Mouse (Mus musculus) NIH3T3 (cell line): ENCODE data around the gene Gpr37.
A peak's percentile ranks its signal among the peaks of the same experiment; 100 is the strongest.

Source experiments
- DNase-seq: peaks from one replicate; pipeline ENCODE4 v3.0.0-alpha.2; 2012; ENCODE audit warnings: low read depth

Gpr37 gene

DNA sequence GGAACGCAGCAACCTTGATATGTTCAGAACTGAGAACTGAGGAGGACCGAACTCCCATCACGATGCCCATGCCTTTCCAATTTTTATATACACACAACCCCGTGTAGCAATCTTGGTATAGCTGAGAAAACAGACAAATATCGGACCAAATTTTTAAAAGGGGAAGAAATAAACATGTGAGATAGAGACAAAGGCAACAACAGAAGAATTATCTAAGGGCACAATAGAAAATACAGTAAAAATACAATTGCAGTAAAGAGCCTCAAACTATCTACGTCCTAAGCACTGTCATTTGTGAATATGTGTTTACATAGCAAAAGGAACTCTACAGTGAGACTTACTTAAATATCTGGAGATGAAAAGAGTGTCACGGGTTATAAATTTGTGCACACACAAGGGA lies at the start of gene Gpr37:
Gpr37 (minus strand) TSS at position 101 of the 400 bp plus-strand sequence.
- no peak for DNase-seq

DNA sequence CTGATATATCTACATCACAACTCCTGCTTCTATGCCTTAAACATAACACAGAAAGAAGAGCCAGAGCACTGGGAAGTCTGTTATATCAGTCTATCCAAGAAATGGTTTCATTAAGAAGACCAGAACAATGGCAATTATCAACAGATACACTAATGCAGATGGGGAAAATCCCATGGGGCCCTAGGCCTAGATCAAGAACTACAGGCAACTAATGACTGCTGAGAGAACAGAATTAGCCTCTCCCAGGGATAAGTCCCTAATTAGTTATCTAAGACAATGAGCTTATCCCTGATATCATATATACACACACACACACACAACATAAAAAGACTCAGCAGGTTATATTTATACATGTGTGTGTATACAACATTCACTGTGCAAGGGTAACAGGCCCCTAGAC lies 46.0 kb upstream of the Gpr37 start:
- no peak for DNase-seq

- DNase-seq, result no peak
These were observed 36.0 kb upstream of the Gpr37 start for GRCm38 (mm10) chr6:25726560-25726959.

DNA sequence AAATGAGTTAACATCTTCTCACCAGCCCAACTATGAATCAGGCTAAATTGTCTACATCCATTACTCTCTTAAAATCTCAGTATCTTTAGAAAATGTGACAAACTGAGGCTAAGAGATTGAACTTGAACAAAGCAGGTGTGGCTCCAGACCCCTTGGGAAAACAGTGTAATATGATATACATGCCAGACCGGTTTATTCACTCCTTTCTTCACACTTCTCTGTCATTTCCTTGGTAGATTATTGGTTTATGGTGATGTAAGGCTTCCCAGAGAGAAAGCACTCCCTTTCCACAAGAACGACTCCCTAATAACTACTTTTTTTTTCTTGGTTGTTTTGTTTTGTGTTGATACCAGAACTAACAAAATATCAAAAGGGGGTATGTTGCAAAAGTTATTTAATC lies 20.1 kb upstream of the Gpr37 start:
- DNase-seq, result no peak

GRCm38 (mm10) chr6:25709250-25709895 lies 18.8 kb upstream of the Gpr37 start:
- peak; percentile 52 for DNase-seq

- no peak for DNase-seq
These were observed 9.4 kb upstream of the Gpr37 start for GRCm38 (mm10) chr6:25699956-25700355.

GRCm38 (mm10) chr6:25690284-25690605 lies 284 bp downstream of the Gpr37 start:
- DNase-seq, result peak; percentile 13

DNA sequence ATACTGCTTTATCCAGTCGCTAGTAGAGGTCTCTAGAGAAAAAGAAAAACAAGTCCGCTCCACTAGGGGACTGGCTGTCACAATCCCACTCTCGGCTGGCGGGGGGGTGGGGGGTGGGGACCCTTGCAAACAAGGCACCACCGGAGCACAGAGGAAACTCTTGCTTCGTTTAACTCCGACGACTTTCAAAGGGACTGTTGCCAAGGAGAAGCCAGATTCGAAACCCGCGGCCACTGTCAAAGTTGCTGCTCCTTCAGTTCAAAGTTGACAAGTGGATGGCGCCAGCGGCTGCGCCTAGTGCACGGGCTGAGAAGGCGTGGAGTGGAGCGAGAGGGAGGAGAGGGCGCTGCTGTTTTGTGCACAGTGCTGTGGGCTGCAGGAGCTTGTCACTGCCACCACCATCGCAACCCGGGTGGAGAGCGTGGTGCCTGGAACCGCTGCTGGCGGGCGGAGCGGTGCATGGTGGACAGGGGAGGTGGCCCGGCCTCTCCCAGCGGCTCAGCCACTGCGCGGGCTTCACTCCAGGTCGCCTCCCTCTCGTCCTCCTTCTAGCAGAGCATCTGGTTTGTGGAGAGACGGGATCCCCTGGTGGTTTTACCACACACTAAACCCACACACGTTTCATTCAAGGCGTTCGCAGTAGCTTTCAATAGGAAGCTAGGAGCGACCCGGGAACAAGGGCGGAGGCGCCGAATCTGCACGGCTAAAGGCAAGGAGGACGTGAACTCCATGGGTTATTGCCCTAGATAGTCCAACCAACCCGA lies 827 bp downstream of the Gpr37 start:
- DNase-seq, result no peak

- DNase-seq, result no peak
These were observed 1.5 kb downstream of the Gpr37 start for GRCm38 (mm10) chr6:25688927-25689519.

DNA sequence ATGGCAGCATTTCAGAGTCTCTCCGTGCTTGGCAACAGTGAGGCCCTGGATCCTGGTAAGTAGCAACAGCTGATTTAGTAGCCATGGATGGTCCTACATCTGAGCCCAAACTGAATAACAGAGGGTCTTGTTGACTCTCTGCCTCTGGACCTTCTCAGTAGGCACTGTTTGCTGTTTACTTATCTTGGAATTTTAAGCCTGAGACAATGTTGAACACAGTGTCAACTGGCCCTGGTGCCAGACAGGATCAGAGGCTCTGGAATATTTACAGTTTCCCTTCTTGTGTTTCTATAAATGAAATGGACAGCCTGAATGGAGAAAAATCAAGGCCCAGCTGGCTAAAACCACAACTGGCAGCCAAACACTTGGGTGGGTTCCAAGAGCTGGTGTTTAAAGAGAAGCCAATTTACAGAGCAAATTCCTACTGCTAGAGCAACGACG lies 3.7 kb downstream of the Gpr37 start:
- DNase-seq, result peak; percentile 11

- DNase-seq, result peak; percentile 3
These were observed 6.1 kb downstream of the Gpr37 start for GRCm38 (mm10) chr6:25684391-25684790.

- no peak for DNase-seq
These were observed 15.4 kb downstream of the Gpr37 start for GRCm38 (mm10) chr6:25675111-25675510.

DNA sequence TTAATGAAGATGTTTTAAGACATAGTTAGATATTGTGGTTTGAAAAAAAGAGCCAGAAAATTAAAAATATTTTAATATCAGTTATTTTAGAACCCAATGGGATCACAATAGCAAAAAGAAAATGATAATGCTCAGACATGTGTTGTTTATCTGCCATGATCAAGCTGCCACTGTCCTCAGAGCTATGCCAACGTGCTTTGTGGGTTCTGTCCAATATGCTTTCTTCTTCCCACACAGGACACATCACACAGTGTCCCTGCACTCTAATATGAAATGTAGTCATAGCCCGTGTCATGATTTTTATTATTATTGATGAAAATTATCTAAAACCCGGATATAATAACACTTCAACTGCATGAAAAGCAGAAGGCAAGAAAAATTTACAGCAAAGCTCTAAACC lies 16.7 kb downstream of the Gpr37 start:
- no peak for DNase-seq

DNA sequence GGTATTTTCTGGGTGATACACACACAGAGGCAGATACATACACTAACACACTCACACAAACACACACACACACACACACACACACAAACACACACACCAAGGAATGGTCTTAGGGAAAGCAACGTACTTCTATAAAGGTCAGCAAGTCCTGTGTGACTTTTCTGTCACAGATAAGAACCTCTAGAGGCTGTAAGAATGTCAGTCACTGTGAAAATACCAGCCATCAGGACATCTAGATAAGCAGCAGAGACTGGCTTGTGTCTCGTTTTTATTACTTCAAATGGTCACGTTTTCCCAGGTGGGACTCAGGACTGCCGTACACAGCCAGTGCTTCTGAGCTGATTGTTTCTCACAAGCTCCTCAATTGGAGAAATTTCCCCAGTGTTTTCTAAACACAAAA lies 20.4 kb downstream of the Gpr37 start:
- no peak for DNase-seq

- DNase-seq, result no peak
These were observed 26.6 kb downstream of the Gpr37 start for GRCm38 (mm10) chr6:25663942-25664341.

DNA sequence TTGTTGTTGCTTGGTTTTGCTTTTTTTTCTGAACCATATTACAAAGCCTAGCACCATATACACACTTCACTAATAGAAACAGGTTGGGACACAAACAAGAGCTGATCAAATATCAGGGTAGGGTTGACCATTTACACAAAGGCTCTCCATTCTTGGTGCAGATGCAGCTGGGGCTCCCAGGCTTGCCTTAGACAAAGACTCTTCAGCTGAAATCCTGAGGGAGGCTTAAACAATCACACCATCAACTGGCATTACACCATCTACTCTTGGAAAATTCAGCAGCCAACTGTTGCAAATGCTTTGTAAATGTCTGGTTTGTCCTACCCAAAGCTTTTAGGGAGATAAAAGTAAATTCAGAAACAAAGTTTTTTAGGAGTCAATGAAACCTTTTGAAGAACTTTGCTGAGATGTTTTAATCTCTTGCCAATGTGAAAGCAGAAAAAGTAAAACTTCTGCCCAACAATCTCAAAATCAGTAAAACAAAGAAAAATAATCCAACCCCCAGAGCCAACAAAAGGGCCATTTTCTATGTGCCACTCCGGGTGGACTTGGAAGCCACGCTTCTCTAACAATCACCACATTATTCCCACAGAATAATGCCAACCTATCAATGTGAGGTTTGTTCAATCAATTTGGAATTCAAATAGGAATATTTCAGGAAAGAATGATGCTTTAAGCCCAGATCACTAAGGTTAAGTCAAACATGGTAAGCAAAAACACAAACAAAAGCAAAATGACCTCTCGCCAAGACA lies 30.4 kb downstream of the Gpr37 start:
- no peak for DNase-seq
